Mouse (Mus musculus) kidney, adult 2 months (tissue): Measurements from ENCODE around the gene AU022252. TPM values are rescaled to one million over a fixed set of nuclear protein-coding genes. Genes with fewer than 3 reads are reported as not detected.
"Not testable (repeated sequence)": the region's sequence is repeated elsewhere in the genome, so short reads cannot be mapped to it uniquely, and the experiment has no call there.

Experiments used
- DNase-seq: peaks from one replicate; pipeline ENCODE4 v3.0.0; 2021
- H3K27ac ChIP-seq: fragments of 200-500 bp; 2 replicates; pipeline ENCODE4 v1.5.1; 2012; ENCODE audit warnings: low read depth, low read length, control low read depth, inconsistent platforms; ENCODE audit not compliant: insufficient read depth
- H3K27me3 ChIP-seq: fragments of 200-500 bp; replicated peaks from 2 replicates; pipeline ENCODE4 v1.6.1; 2012; ENCODE audit warnings: mild to moderate bottlenecking, moderate library complexity, low read length, inconsistent platforms; ENCODE audit not compliant: control insufficient read depth, insufficient read depth
- H3K36me3 ChIP-seq: fragments of 200-500 bp; 2 replicates; pipeline ENCODE4 v1.6.1; 2012; ENCODE audit warnings: mild to moderate bottlenecking, moderate library complexity, low read length, inconsistent platforms; ENCODE audit not compliant: control insufficient read depth, insufficient read depth
- H3K4me1 ChIP-seq: fragments of 200-500 bp; 2 replicates; pipeline ENCODE4 v1.6.1; 2011; ENCODE audit warnings: low read length; ENCODE audit not compliant: control insufficient read depth, insufficient read depth
- H3K4me3 ChIP-seq: fragments of 200-500 bp; 2 replicates; pipeline ENCODE4 v1.5.1; 2011; ENCODE audit warnings: mild to moderate bottlenecking, low read depth, low read length, control low read depth; ENCODE audit not compliant: insufficient read depth
- CTCF ChIP-seq: fragments of 200-500 bp; conservative IDR thresholded peaks from 2 replicates; pipeline ENCODE4 v1.5.1; 2011; ENCODE audit warnings: low read depth, mild to moderate bottlenecking, control low read depth, low read length, moderate library complexity, mixed read lengths; ENCODE audit not compliant: insufficient read depth, insufficient read length
- POLR2A ChIP-seq: fragments of 200-500 bp; IDR thresholded peaks from one replicate; pipeline ENCODE4 v1.6.1; 2011; ENCODE audit warnings: low read depth, low read length, control low read depth
- WGBS: fragments of 180-500 bp; shearing (Covaris S2); methylation state at CpG from one replicate; pipeline ENCODE4 v1.1.7; 2018; 5-methylcytosine and 5-hydroxymethylcytosine counted together
- polyA plus RNA-seq: library from polyadenylated mRNA; depleted of rRNA; stranded (reverse); fragments of >200 nt; gene quantifications from 2 replicates; pipeline ENCODE4 v1.2.3, GENCODE M21; 2012; rRNA removed

Gene AU022252
- polyA plus RNA-seq, result 9.9 and 11.8 TPM in 2 replicates

DNA sequence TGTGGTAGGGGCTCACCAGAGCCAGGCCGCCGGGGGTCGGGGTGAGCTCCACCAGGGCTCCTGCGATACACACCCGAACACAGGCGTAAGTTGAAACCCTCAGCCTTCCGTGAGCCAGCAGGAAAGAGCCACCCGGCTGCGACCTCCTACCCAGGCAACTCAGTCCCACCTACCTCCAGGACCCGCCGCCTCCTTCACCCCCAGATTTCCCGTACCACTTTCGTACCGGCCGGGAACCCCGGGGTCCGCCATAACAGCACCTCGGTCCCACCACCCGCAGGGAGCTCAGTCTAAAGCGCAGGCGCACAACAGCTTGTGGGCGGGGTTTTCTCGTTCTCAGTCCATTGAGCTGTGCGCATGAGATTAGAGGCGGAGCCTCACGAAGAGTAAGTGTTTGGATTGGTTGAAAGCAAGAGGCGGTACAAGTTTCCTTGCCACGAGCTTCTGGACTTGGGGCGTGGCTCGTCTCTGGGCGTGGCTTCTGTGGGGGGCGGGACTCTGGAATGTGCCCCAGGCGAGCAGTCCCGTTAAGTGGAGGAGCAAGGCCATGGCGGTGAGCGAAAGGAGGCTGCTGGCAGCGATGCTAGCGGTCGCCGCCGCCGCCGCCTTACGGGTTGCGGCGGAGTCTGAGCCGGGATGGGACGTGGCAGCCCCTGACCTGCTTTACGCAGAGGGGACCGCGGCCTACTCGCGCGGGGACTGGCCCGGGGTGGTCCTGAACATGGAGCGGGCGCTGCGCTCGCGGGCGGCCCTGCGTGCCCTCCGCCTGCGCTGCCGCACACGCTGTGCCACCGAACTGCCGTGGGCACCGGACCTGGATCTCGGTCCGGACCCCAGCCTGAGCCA, at the start of gene AU022252, which contains the start of gene P3h1:
TSS of gene AU022252 (minus strand) at position 303 of the 846 bp plus-strand sequence.
TSS of gene P3h1 (plus strand) at position 506 of the 846 bp plus-strand sequence.
- under 1% methylated on average over 71 of the region's 71 CpGs for WGBS
- Histone ChIP-seq H3K36me3 (no peaks in the 10 kb centered on the region; the same call in 1 of the 2 replicates), H3K4me1 (no peaks in the 10 kb centered on the region; the same call in 1 of the 2 replicates), H3K4me3 (peak within 1 kb of the TSS; percentile 98), H3K27ac (peak within 1 kb of the TSS; percentile 55; the same call in 1 of the 2 replicates), H3K27me3 (no peaks in the 10 kb centered on the region)
- TF ChIP-seq CTCF, result no peak
- peak; percentile 61 for TF ChIP-seq POLR2A
- DNase-seq, result peak; percentile 100

DNA sequence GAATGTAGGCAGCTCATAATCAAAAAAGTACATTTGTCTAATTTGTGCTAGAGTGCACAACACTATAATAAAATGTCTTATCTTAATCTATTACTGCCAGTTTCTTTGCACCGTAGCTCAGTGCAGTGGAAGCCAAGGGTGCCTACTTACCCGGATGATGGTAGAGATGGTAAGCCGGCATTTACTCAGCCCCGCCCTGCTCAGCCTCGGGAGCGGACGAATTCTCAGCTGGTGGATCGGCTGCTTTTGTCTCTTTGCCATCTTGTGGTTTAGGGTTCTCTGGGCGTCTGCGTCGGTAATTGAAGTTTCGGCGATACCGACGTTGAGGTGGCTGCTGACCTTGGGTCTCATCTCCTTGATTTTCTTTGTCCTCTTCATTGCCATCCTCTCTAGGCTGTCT, 46.3 kb upstream of the AU022252 start:
- not testable (repeated sequence) for H3K4me1 ChIP-seq, DNase-seq, H3K27ac ChIP-seq, H3K4me3 ChIP-seq, H3K27me3 ChIP-seq
- WGBS, result 87% methylated on average over 15 of the region's 15 CpGs
- H3K36me3 ChIP-seq, result peaks cover 15% of the 10 kb centered on the region

DNA sequence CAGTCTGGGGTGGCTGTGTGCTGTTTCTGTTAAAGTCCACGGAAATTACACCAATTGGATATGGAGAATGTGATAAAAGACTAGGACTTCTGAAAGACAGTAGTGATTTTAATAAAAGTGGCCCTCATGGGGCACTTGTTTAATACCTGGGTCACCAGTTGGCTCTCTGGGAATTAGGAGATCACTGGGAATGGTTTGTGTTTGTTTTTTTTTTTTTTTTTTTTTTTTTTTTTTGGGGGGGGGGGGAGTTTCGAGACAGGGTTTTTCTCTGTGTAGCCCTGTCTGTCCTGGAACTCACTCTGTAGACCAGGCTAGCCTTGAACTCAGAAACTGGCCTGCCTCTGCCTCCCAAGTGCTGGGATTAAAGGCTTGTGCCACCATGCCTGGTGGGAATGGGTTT, 43.2 kb upstream of the AU022252 start:
- DNase-seq, result no peak
- Histone ChIP-seq H3K27ac (peak overlapping the region; percentile 67), H3K27me3 (no peaks in the 10 kb centered on the region), H3K36me3 (peaks cover 13% of the 10 kb centered on the region), H3K4me3 (no peak overlapping the region), H3K4me1 (no peaks in the 10 kb centered on the region)
- 81% methylated on average over 2 of the region's 2 CpGs for WGBS
- TF ChIP-seq CTCF, result no peak
- TF ChIP-seq POLR2A, result no peak

DNA sequence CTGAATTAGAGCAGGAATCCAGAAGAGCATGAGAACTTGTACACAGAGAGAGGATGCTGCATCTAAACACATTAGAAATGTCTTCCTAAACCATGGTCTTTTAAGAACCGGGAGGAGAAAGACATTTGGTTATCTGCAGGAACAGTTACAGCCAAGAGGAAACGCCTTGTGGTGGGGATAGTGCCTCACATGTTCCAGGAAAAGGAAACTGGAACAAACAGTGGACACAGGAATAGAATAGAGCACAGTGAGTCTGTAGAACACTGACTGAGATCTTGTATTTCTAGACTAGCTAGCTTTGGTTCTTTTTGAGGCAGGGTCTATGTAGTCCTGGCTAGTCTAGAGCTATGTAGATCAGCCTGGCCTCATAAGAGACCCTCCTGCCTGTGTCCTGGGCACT, 42.7 kb upstream of the AU022252 start:
- H3K4me3 ChIP-seq, result no peak overlapping the region
- TF ChIP-seq POLR2A (no peak), CTCF (no peak)
- H3K4me1 ChIP-seq, result no peaks in the 10 kb centered on the region
- DNase-seq, result peak; percentile 56
- H3K36me3 ChIP-seq, result peaks cover 13% of the 10 kb centered on the region
- 70% methylated on average over 2 of the region's 2 CpGs for WGBS
- H3K27me3 ChIP-seq, result no peaks in the 10 kb centered on the region
- peak overlapping the region; percentile 67 for H3K27ac ChIP-seq

DNA sequence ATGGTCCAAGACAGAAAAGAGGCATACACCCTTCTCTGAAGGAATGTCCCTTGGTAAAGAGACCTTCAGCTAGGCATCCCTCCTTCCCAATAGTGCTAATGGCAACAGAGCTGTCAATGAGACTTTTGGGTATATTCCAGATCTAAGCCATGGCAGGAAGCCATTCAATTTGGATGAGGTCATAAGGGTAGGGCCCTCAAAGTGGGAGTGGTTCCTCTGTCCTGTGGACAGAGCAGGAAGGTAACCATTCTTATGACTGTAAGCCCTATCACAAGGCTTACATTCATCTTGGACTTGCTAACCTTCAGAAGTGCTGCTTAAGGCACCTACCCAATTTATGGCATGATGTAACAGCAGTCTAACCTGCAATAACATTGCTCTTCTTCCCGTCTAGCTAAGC, 42.1 kb upstream of the AU022252 start:
- WGBS, result 72% methylated on average over 1 of the region's 1 CpGs
- Histone ChIP-seq H3K27ac (peak overlapping the region; percentile 65), H3K4me3 (no peak overlapping the region), H3K36me3 (peaks cover 13% of the 10 kb centered on the region), H3K27me3 (no peaks in the 10 kb centered on the region), H3K4me1 (no peaks in the 10 kb centered on the region)
- TF ChIP-seq POLR2A, result no peak
- TF ChIP-seq CTCF, result no peak
- DNase-seq, result peak; percentile 58

DNA sequence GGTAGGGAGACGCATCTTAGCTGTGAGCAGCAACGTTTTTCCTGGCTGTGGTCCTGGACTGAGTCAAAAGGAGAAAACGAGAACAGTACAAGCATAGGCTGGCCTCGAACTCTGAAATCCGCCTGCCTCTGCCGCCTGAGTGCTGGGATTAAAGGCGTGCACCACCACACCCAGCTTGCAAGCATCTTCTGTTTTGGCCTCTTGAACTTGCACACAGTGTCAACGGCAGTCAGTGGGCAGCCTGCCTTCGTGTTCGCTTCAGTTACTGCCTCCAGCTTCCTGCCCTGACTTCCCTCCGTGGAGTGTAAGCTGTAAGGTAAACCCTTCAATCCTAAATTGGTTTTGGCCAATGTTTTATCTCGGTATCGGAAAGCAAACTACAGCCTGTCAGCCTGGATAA, 34.1 kb upstream of the AU022252 start:
- Histone ChIP-seq H3K4me3 (no peak overlapping the region), H3K36me3 (no peaks in the 10 kb centered on the region), H3K27ac (no peak overlapping the region), H3K27me3 (no peaks in the 10 kb centered on the region), H3K4me1 (no peaks in the 10 kb centered on the region)
- 57% methylated on average over 13 of the region's 13 CpGs for WGBS
- no peak for DNase-seq
- TF ChIP-seq CTCF, result no peak
- no peak for TF ChIP-seq POLR2A

DNA sequence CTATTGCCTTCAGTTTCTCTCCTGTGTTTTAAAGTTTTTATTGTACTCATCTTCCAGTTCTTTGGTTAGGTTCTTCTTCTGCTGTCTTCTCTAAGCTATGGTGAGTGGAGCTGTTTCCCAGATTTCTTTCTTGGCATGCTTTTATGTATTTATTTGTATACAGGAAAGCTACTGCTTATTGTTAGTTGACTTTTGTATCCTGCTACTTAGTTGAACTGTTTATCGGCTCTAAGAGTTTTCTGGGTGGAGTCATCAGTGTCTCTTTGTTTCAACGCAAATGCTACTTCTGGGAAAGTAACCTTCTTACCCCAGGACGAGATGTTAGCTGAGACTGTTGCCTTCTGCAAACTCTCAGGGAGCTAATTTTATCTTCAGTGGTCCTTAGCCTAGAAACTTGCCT, 30.9 kb upstream of the AU022252 start:
- WGBS, result 66% methylated on average over 3 of the region's 3 CpGs
- Histone ChIP-seq H3K36me3 (no peaks in the 10 kb centered on the region), H3K4me1 (peaks cover 4% of the 10 kb centered on the region; the same call in 1 of the 2 replicates), H3K4me3 (no peak overlapping the region), H3K27me3 (no peaks in the 10 kb centered on the region), H3K27ac (no peak overlapping the region)
- no peak for TF ChIP-seq POLR2A
- TF ChIP-seq CTCF, result no peak
- DNase-seq, result no peak
